Mouse (Mus musculus) thymus, adult 2 months (tissue): ENCODE measurements around the gene Cobll1.

ENCODE experiments used
- CTCF ChIP-seq: fragments of 200-500 bp; IDR thresholded peaks from 2 replicates; pipeline ENCODE4 v1.5.1; 2012; ENCODE audit warnings: mild to moderate bottlenecking, control low read depth, low read length, moderate library complexity, borderline replicate concordance; ENCODE audit not compliant: control insufficient read depth, poor library complexity, insufficient read depth; ENCODE audit errors: extremely low read depth
- POLR2A ChIP-seq: fragments of 200-500 bp; IDR thresholded peaks from 2 replicates; pipeline ENCODE4 v1.6.1; 2012; ENCODE audit warnings: mild to moderate bottlenecking, low read length, control low read depth, moderate library complexity; ENCODE audit not compliant: control insufficient read depth, poor library complexity, insufficient read depth; ENCODE audit errors: extremely low read depth

- TF ChIP-seq POLR2A (no peak), CTCF (no peak)
Measured at GRCm38 (mm10) chr2:65217677-65218076, 21.5 kb downstream of the Cobll1 start.
